Mouse (Mus musculus): ENCODE data around the gene Itpripl2. TPM values are rescaled to one million over a fixed set of nuclear protein-coding genes. Genes with fewer than 3 reads are reported as not detected.

Gene Itpripl2
- total RNA-seq, 2 experiments from 2014 or later: 3.3 to 3.4 TPM

DNA sequence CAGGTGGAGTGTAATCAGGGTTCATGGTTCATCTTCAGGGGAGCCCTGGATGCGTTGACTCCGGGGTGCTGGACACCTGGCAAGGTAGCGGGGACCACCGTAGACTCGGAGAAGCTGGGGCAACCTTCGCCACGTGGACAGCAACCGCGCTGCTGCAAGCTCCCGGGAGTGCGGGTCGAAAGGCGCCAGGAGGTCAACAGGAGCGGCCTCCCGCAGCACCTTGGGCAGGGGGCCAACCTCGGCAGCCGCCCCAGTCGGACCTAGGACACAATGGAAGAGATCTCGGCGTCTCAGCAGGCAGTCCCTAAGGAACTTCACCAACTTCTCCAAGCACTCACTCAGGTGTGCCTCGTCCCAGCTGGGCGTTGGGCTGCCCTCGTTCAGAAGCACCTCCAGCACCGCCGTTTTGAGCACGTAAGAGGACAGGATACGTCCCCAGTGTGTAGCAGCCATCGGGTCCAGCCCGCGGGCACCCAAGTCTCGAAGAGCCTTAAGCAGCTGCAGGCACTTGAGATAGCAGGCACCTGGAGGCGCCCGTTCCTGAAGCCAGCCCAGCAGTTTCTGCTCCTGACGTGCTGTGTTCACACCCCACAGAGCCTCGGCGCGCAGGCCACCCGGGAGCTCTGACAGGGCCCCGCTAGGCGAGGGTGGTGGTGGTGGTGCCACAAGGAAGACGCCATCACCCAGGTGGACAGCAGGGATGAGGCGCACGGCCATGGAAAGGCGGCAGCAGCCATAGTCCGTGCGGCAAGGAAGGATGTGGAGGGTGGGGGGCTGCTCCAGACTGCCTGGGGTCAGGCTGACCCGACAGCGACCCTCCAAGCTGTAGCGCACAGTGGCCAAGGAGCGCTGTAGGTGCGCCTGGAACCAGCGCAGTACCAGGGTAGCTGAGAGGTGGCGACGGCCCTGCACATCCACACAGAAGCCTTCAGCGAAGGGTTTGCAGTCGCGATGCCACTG lies 1.8 kb downstream of the Itpripl2 start:
- no peak for DNase-seq (ENCODE audit: low spot score in 2 of 2)
- intact Hi-C loops (cut with DNase I): no loop called here

DNA sequence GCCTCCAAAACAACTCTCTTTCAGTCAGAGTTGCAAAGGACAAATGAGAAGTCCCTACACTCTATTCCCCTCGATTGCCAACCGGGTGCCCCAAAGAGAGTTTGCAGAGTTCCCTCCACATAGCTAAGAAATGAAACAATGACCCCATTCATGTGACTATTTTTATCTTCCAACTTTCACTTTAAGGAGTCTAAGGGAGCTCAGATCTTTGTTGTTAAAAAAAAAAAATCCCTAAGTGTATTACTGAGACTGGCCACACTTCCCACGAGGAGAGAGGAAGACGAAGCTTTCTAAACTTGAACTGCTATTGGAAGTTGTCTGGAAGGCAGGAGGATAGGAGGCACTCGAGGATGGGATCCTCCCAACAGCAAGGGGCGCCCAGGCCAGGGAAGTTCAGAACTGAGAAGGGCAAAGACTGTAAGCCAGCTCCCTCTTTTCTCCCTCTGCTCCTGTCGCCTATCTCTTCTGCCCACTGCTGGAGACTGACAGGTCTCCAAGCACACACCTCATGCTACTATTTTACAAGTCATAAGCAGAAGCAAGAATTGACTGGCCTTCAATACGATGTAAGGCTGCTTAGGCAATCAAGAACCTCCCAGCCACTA lies 3.6 kb downstream of the Itpripl2 start:
- intact Hi-C loops (cut with DNase I): no loop called here
- DNase-seq (ENCODE audit: low spot score in 2 of 2): no peak

DNA sequence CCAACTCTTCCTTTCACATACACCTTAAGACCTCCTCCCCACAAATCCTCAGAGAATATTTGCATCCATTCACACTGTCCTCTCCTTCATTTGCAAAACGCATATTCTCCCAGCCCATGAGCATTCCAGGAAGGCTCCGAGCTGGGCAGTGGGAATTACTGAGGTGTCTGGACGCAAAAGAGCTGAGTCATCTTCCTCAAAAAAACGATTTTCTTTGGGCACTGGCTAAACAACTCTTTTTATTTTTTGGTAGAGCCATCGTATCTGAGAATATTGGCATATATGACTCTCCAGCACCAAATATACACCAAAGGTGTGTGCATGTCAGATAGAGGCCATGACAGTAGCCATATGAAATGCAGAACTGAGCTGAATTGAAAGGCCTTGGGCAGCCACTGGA lies 4.9 kb downstream of the Itpripl2 start:
- no peak for DNase-seq (ENCODE audit: low spot score in 2 of 2)
- intact Hi-C loops (cut with DNase I): no loop called here

DNA sequence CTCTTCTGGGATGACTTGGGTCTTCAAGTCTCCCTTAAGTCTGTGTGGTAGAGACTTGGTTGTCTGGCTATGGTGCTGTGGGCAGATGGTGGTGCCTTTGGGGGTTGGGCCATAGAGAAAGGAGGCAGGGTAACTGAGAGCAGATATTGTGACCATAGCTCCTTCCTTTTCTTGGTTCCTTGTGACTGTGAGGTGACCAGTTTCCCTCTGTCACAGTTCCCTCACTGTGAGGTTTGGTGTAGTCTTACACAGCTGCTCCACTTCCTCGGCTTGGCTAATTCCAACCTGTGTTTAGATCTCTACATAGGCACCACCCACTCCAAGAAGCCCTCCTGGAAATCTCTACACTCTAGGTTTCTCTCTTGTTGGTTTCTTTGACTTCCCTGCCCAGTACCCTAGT lies 7.8 kb downstream of the Itpripl2 start:
- intact Hi-C loops (cut with DNase I): no loop called here

DNA sequence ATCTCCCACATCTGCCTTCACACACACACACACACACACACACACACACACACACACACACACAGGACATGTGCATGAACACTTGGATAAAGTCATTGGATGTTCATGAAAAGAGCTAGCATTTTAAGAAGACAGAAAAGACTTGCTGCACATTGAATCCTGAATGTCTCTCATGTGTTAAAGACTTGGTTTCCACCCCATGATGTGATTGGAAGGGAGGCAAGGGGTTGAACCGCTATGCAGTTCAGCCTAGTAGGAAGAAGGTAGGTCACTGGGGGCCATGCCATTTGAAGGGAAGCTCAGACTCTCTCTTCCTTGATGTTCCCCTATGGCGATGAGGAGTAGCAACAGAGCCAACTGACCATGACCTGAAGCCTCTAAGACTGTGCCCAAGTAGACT lies 9.8 kb downstream of the Itpripl2 start:
- intact Hi-C loops (cut with DNase I): no loop called here
- no peak for DNase-seq (ENCODE audit: low spot score in 2 of 2)

More for the DNA sequence above, 7.8 kb downstream of the Itpripl2 start:
- no peak for DNase-seq (ENCODE audit: low spot score in 2 of 2)

DNA sequence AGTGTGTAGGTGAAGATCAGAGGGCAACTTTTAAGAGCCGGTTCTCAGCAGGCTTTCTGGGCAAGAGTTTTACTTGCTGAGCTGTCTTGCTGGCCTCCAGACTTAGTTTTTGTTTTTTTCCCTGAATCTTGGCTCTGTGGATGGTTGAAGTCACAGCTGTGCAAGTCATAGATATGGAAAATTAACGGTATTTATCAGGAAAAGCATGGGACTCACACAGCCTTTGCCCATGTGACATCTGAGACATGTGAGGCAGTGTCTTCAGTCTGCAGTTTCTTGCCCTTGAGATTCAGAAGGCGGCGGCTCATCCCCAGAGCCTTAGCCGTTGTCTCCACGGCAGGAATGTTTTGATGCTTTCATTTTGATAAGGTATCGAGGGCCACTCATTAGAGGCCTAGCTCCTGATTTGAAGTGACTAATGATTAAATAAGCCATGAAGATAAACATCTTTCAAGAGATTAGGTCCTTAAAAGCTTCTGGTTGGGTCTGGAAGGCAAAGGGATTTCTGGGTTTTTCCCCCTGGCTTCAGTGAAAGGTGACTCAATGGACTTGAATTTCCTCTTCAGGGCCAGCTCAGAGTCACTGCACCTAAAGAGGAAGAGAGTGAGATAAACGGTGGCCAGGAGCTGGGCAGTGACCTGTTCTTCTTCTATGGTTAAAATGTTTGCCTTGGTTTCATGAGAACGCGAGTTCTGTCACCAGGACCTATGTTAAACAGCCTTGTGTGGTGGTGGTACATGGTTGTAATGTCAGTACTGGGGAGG lies 10.5 kb downstream of the Itpripl2 start:
- intact Hi-C loops (cut with DNase I): no loop called here
- DNase-seq (ENCODE audit: low spot score in 2 of 2): no peak

DNA sequence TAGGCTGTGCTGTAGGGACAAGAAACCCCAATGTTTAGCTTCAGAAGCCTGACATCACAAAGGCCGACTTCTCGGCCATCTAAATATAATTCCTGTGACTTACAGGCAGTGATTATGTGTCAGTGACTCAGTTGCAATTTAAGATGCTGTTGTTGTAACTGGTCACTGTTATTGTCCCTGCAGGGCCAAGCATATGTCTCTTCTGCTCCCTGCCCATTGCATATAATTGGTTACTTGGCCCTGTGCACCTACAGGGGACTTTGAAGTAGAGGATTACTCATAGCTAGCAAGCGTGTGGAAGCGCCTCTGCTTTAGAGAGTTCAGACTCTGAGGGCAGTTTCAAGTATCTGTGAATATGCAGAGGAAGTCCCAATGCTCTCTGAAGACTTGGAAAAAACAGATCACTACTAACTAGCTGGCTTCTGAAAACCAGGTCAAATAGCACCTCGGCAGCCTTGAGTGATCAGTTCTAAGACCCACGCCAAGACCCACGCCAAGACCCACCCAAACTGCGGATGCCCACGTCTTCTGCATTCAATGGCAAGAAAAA lies 11.5 kb downstream of the Itpripl2 start:
- intact Hi-C loops (cut with DNase I): no loop called here
- DNase-seq (ENCODE audit: low spot score in 2 of 2): no peak

DNA sequence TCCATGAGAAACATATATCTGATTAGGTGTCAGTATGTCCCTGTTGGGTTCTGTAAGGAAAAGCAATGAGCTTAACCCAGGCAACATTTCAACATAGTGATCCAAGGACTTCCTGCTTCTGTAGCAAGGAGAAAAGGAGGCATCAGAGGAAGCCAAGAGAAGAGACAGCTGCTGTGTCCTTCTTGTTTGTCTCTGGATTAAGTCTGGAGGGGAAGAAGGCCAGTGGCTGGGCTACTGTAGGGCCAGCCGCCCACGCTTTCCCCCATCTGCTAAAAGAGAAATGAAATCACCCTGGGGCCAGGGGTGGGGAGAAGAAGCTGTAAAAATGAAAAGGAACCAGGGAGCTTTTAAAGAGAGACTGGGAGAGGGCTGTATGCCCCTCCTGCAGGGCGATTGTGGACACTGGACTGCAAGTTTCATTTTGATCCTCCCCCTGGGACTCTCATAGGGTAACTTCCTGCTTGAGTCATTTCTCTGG lies 12.9 kb downstream of the Itpripl2 start:
- no peak for DNase-seq (ENCODE audit: low spot score in 2 of 2)
- intact Hi-C loops (cut with DNase I): no loop called here

DNA sequence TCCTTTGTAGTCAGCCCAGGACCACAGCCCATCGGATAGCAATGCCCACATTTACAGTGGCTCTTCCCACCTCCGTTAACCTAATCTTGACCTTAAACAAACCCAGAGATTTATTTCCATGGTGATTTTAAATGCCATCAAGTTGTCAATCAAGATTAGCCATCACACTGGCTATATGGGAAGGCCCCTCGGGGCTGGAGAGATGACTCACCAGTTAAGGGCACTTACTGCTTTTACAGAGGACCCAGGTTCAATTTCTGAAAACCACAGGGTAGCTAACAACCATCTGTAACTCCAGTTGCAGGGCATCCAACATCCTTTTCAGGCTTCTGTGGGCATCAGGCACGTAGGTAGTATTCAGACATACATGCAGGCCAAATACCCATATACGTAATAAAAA lies 15.3 kb downstream of the Itpripl2 start:
- intact Hi-C loops (cut with DNase I): no loop called here
- DNase-seq (ENCODE audit: low spot score in 2 of 2): no peak

DNA sequence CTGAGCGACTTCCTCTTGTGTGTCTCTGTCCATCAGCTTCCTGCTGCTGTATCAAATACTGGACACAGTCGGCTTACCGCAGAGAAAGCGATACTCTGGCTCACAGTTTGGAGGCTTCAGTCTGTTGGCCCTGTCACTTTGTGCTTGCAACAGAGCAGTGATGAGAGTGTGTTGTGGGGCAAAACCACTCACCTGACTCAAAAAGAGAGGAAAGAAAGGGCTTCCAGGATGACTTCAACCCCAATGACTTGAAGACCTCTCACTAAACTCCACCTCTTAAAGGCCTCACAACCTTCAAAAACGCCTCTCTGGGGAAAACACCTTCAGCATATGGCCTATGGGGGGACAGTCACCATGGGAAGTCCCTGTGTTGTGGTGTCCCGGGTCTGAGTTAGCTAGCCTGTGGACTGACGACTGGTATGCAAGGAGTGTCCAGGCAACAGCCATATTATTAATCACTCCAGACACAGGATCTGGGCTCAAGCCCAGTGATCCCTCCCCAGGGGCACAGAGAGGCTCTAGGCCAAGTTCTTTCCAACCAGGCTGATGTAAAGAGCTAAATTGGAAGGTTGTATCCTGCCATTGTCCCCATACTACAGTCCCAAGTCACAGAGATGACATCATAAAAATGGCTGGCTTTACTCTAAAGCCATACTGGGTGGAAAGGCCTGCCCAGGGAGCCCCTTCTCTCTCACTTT lies 16.6 kb downstream of the Itpripl2 start:
- intact Hi-C loops (cut with DNase I): no loop called here
- no peak for DNase-seq (ENCODE audit: low spot score in 2 of 2)

DNA sequence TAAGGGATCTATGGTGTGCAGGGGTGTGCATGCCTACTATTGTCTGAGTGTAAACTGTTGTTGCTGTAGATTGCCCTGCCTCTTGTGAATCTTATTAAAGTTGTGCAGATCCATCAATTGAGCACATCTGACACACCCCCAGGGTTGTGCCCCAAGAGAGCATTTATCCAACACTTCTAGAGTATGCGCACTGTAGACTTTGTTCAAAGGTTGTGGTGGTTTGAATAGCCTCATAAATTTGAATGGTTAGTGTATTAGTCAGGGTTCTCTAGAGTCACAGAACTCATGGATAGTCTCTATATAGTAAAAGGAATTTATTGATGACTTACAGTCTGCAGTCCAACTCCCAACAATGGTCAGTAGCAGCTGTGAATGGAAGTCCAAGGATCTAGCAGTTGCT lies 18.9 kb downstream of the Itpripl2 start:
- DNase-seq (ENCODE audit: low spot score in 2 of 2): no peak
- intact Hi-C loops (cut with DNase I): no loop called here

DNA sequence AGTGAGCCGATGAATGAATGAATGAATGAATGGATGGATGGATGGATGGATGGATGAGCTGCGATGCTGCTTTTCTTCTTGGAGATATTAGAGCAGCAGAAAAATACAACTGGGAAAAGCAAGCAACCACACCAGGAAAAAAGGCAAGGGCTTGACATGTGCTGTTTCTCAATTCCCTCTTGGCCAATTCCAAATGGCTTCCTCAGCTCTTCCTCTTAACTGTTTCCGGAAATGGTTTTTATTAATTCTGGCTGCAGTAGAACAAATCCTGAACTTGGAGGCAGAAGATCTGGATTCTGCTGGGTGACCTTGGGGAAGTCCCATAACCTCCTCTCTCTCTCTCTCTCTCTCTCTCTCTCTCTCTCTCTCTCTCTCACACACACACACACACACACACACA lies 23.7 kb downstream of the Itpripl2 start:
- intact Hi-C loops (cut with DNase I): no loop called here
- no peak for DNase-seq (ENCODE audit: low spot score in 2 of 2)

DNA sequence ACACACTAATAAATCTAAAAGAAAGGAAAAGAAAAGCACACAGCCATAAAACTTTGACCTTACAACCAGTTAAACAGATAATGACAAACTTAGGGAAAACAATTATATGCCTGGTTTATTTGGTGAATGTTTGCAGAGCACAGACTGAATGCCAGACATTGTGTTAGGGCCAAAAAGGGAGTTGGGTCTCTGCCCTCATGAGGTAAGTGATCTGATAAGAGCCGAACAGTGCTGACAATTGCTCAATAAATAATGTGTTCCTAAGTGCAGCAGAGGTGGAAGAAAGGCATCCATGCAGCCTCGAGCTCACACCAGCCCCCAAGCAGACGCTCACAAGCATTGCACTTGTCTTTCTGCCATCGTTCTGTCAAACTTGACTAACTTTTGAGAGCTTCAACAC lies 27.3 kb downstream of the Itpripl2 start:
- DNase-seq (ENCODE audit: low spot score in 2 of 2): no peak
- intact Hi-C loops (cut with DNase I): no loop called here

DNA sequence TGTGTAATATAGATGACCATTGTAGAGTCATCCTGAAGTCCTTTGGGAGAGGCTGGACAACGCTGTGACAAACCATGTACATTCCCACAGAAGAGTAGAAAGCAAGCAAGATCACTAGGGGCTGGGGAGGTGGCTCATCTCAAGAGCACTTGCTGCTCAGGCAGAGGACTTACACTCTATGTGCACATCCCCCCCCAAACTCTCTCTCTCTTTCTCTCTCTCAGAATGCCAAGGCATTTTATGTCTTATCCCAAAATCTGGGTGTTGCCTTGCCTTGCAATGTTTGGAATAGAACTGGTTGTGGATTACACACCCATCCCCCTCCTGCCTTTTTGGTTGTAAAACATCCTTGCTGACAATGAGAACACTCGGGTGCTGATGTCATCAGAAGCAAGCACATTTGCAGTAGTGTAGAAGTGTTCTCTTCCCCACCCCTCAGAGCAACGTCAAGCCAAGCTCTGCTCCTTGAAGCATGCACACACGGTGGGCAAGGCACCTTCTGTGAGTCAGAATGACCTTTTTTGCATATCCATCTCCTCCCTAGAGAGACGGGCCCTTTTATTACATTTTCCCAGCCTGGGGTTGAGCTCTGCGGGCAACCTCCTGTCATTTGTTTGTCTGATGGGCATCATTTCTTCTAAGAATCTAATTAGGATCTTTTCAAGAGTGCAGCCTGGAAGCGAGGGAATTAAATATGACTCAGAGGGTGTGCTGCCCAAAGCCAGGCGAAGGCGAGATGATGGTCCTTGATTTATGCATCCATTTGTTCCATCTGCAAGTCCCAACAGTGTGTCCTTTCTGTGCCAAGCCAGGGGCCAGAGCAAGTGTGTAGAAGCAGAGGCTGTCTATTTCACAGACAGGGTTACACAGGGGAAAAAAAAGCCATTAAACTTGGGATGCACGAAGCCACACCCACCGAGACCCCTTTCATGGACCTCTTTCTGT lies 28.7 kb downstream of the Itpripl2 start:
- DNase-seq (ENCODE audit: low spot score in 2 of 2): no peak
- intact Hi-C loops (cut with DNase I): no loop called here

DNA sequence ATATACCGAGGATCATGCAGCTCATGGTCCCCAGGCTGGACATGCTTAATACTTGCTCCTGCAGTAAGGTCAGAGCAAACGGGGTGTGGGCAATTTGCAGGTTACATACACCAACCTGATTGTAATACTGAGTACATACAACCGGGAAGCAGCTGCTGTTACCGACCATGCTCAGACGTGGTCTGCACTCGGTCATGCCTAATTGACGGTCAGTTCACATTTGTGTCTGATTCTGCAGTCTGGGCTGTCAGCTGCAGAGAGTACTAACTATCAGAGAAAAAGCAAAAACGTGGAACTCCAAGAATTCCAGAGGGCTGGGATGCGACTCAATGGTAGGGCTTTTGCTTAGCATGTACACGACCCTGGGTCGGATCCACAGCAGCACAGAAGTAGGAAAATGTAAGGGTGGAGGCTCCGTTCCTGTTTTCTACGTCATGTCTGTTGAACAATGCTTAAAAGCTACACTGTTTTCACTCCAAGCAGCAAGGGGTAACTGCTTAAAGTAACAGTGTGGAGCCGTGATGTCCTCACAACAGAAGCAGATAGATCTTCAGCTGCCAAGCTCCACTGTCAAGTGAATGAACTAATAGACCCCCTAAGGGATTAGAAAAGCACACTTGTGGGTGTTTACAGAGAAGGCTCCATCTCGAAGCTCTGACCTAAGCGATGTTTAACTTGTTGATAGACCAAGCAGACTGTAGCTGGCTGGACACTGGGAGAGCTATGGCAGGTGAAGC lies 30.2 kb downstream of the Itpripl2 start:
- DNase-seq (ENCODE audit: low spot score in 2 of 2): no peak
- intact Hi-C loops (cut with DNase I): no loop called here

DNA sequence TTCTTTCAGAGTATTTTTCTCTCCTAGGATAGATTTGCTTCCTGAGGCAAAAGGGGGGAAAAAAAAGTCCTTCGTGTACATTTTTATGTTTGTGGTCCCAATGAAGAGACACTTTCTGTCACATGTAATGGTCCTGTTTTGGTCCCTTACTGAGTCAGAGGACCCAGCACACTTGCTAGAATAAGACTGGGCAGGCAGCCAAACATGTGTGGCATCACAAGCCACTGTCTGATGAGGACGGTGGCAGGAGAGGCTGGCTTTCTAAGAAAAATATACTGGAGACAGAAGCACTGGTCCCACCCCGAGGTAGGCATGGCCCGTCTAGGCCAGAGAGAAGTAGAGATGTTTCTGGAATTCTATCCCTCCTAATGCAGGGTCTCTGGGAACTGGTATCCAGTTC lies 38.1 kb downstream of the Itpripl2 start:
- intact Hi-C loops (cut with DNase I): loop anchor here (5.0 kb wide), 1 partner anchor 44 kb away; no protein-coding TSS in a partner anchor
- no peak for DNase-seq (ENCODE audit: low spot score in 2 of 2)

DNA sequence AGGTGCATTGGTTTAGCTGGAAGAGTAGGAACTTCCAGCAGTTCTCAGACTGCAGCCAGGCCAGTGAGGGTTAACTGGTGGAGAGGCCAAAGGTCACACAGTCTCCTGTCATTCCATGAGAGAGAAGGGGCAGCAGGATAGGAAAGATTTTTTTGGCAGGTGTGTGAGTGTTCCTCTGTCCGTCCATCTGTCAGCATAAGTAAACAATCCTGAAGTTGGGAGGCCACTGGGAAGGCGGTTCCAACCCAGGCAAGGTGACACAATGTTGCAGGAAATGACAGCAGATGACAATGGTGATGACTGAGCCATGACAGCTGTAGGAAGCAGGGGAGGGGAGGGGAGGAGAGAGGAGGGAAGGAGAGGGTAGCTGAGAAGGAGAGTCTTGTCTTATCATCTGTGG lies 38.8 kb downstream of the Itpripl2 start:
- intact Hi-C loops (cut with DNase I): loop anchor here (5.0 kb wide), 1 partner anchor 44 kb away; no protein-coding TSS in a partner anchor
- no peak for DNase-seq (ENCODE audit: low spot score in 2 of 2)

Measured in left cerebral cortex, postnatal 25 days (tissue).